Mouse (Mus musculus): ENCODE measurements around the gene Chaf1a.
A peak's percentile ranks its signal among the peaks of the same experiment; 100 is the strongest.

Gene Chaf1a

GRCm38 (mm10) chr17:56020400-56021084 lies 19.7 kb upstream of the Chaf1a start:
- DNase-seq (ENCODE audit: low read depth, low spot score), result no peak

- no peak for DNase-seq (ENCODE audit: low read depth, low spot score)
Observed at GRCm38 (mm10) chr17:56021161-56021910, 18.9 kb upstream of the Chaf1a start.

GRCm38 (mm10) chr17:56022131-56022988 lies 17.9 kb upstream of the Chaf1a start:
- no peak for DNase-seq (ENCODE audit: low read depth, low spot score)

- no peak for DNase-seq (ENCODE audit: low read depth, low spot score)
Observed at GRCm38 (mm10) chr17:56022989-56023290, 17.3 kb upstream of the Chaf1a start.

- no peak for DNase-seq (ENCODE audit: low read depth, low spot score)
Observed at GRCm38 (mm10) chr17:56023386-56023785, 16.9 kb upstream of the Chaf1a start.

GRCm38 (mm10) chr17:56024476-56024875 lies 15.8 kb upstream of the Chaf1a start:
- no peak for DNase-seq (ENCODE audit: low read depth, low spot score)

- DNase-seq (ENCODE audit: low read depth, low spot score), result no peak
Observed at GRCm38 (mm10) chr17:56024931-56025330, 15.3 kb upstream of the Chaf1a start.

- no peak for DNase-seq (ENCODE audit: low read depth, low spot score)
Observed at GRCm38 (mm10) chr17:56026303-56026702, 13.9 kb upstream of the Chaf1a start.

GRCm38 (mm10) chr17:56026881-56027280 lies 13.4 kb upstream of the Chaf1a start:
- no peak for DNase-seq (ENCODE audit: low read depth, low spot score)

GRCm38 (mm10) chr17:56027801-56028441 lies 12.3 kb upstream of the Chaf1a start:
- no peak for DNase-seq (ENCODE audit: low read depth, low spot score)

GRCm38 (mm10) chr17:56030238-56030870 lies 9.9 kb upstream of the Chaf1a start:
- DNase-seq (ENCODE audit: low read depth, low spot score), result no peak

GRCm38 (mm10) chr17:56030919-56031318 lies 9.3 kb upstream of the Chaf1a start:
- DNase-seq (ENCODE audit: low read depth, low spot score), result no peak

GRCm38 (mm10) chr17:56031431-56031830 lies 8.8 kb upstream of the Chaf1a start:
- no peak for DNase-seq (ENCODE audit: low read depth, low spot score)

- DNase-seq (ENCODE audit: low read depth, low spot score), result no peak
Observed at GRCm38 (mm10) chr17:56032127-56032733, 8.0 kb upstream of the Chaf1a start.

GRCm38 (mm10) chr17:56032831-56033230 lies 7.4 kb upstream of the Chaf1a start:
- no peak for DNase-seq (ENCODE audit: low read depth, low spot score)

GRCm38 (mm10) chr17:56034040-56034725 lies 6.1 kb upstream of the Chaf1a start:
- DNase-seq (ENCODE audit: low read depth, low spot score), result no peak

- no peak for DNase-seq (ENCODE audit: low read depth, low spot score)
Observed at GRCm38 (mm10) chr17:56034726-56035100, 5.5 kb upstream of the Chaf1a start.

- no peak for DNase-seq (ENCODE audit: low read depth, low spot score)
Observed at GRCm38 (mm10) chr17:56035216-56035615, 5.0 kb upstream of the Chaf1a start.

- peak; percentile 97 for DNase-seq (ENCODE audit: low read depth, low spot score)
Observed at GRCm38 (mm10) chr17:56036176-56036900, 3.9 kb upstream of the Chaf1a start, which contains the start of gene Sh3gl1. Gene Sh3gl1 (minus strand): TSS chr17:56036635.

GRCm38 (mm10) chr17:56036901-56037287 lies 3.3 kb upstream of the Chaf1a start:
- no peak for DNase-seq (ENCODE audit: low read depth, low spot score)
